Mouse (Mus musculus) lung, embryonic 16.5 days (tissue): Measurements from ENCODE around the gene Stx8. TPM values are rescaled to one million over a fixed set of nuclear protein-coding genes. Genes with fewer than 3 reads are reported as not detected.

Experiments used
- ATAC-seq: fragments of 200-750 bp; cut with Nextera tagmentation; 2 replicates; pipeline ENCODE4 v1.8.0; 2017; ENCODE audit warnings: low read depth, mild to moderate bottlenecking, moderate library complexity
- H3K27ac ChIP-seq: fragments of 300-500 bp; sonication (generic); 2 replicates; pipeline ENCODE4 v1.5.1; 2014; ENCODE audit warnings: mild to moderate bottlenecking, control low read depth, low read length
- H3K27me3 ChIP-seq: fragments of 300-500 bp; sonication (generic); 2 replicates; pipeline ENCODE4 v1.6.1; 2014; ENCODE audit warnings: low read depth, low read length, mixed read lengths; ENCODE audit not compliant: control insufficient read depth, insufficient read depth
- H3K36me3 ChIP-seq: fragments of 300-500 bp; sonication (generic); 2 replicates; pipeline ENCODE4 v1.6.1; 2014; ENCODE audit warnings: low read length; ENCODE audit not compliant: control insufficient read depth, insufficient read depth
- H3K4me1 ChIP-seq: fragments of 300-500 bp; sonication (generic); replicated peaks from 2 replicates; pipeline ENCODE4 v1.6.1; 2014; ENCODE audit warnings: low read length, mixed read lengths; ENCODE audit not compliant: control insufficient read depth, insufficient read depth
- H3K4me2 ChIP-seq: fragments of 300-500 bp; sonication (generic); 2 replicates; pipeline ENCODE4 v1.6.1; 2014; ENCODE audit warnings: low read depth, low read length, control low read depth
- H3K4me3 ChIP-seq: fragments of 300-500 bp; sonication (generic); 2 replicates; pipeline ENCODE4 v1.5.1; 2014; ENCODE audit warnings: mild to moderate bottlenecking, low read length, control low read depth
- H3K9ac ChIP-seq: fragments of 300-500 bp; sonication (generic); 2 replicates; pipeline ENCODE4 v1.6.1; 2014; ENCODE audit warnings: low read length, control low read depth
- H3K9me3 ChIP-seq: fragments of 300-500 bp; sonication (generic); 2 replicates; pipeline ENCODE4 v1.6.1; 2016; ENCODE audit warnings: low read length; ENCODE audit not compliant: control insufficient read depth
- WGBS: fragments of 180-500 bp; shearing (Covaris S2); extraction: QIAGEN DNeasy Blood & Tissue Kit; methylation state at CpG from one replicate; pipeline ENCODE4 v1.1.7; 2014; 5-methylcytosine and 5-hydroxymethylcytosine counted together
- polyA plus RNA-seq: library from polyadenylated mRNA; unstranded; fragments of >200 nt; fragmentation: Nextera tagmentation; extraction: Ambion mirVana; gene quantifications from 2 replicates; pipeline ENCODE4 v1.2.1, GENCODE M21; 2015

Gene Stx8
- polyA plus RNA-seq, 1 experiment from 2014 or later: 64.7 TPM

GRCm38 (mm10) chr11:68222209-68222608 is 256.2 kb downstream of the Stx8 start:
- ATAC-seq: no peak
- Histone ChIP-seq H3K9me3 (no peaks in the 10 kb centered on the region), H3K4me3 (no peak overlapping the region), H3K4me1 (no peaks in the 10 kb centered on the region; the same call in 1 of the 2 replicates), H3K4me2 (no peak overlapping the region), H3K27me3 (no peaks in the 10 kb centered on the region), H3K27ac (no peak overlapping the region), H3K36me3 (no peaks in the 10 kb centered on the region), H3K9ac (no peak overlapping the region)
- WGBS: 89% methylated on average over 7 of the region's 7 CpGs

- no peak overlapping the region for H3K4me3 ChIP-seq
Observed at GRCm38 (mm10) chr11:68223143-68223542, 257.1 kb downstream of the Stx8 start.

GRCm38 (mm10) chr11:68226654-68227057 is 260.7 kb downstream of the Stx8 start:
- Histone ChIP-seq H3K4me3 (no peak overlapping the region), H3K36me3 (no peaks in the 10 kb centered on the region), H3K27ac (no peak overlapping the region), H3K4me2 (no peak overlapping the region), H3K4me1 (peaks cover 12% of the 10 kb centered on the region), H3K9me3 (no peaks in the 10 kb centered on the region), H3K9ac (no peak overlapping the region), H3K27me3 (no peaks in the 10 kb centered on the region)
- ATAC-seq: no peak
- 61% methylated on average over 5 of the region's 5 CpGs for WGBS

More at GRCm38 (mm10) chr11:68223143-68223542, 257.1 kb downstream of the Stx8 start:
- no peaks in the 10 kb centered on the region for H3K36me3 ChIP-seq
- H3K9me3 ChIP-seq: no peaks in the 10 kb centered on the region
- no peaks in the 10 kb centered on the region for H3K27me3 ChIP-seq
- H3K27ac ChIP-seq: no peak overlapping the region
- no peak overlapping the region for H3K4me2 ChIP-seq
- ATAC-seq: no peak
- no peak overlapping the region for H3K9ac ChIP-seq
- no peaks in the 10 kb centered on the region; the same call in 1 of the 2 replicates for H3K4me1 ChIP-seq
- 48% methylated on average over 13 of the region's 13 CpGs for WGBS

- H3K9me3 ChIP-seq: no peaks in the 10 kb centered on the region
- no peaks in the 10 kb centered on the region for H3K36me3 ChIP-seq
- peaks cover 12% of the 10 kb centered on the region for H3K4me1 ChIP-seq
- H3K9ac ChIP-seq: no peak overlapping the region
- H3K27ac ChIP-seq: no peak overlapping the region
- no peaks in the 10 kb centered on the region for H3K27me3 ChIP-seq
- no peak overlapping the region for H3K4me2 ChIP-seq
- 93% methylated on average over 6 of the region's 6 CpGs for WGBS
- no peak for ATAC-seq
- no peak overlapping the region for H3K4me3 ChIP-seq
Observed at GRCm38 (mm10) chr11:68227837-68228236, 261.8 kb downstream of the Stx8 start.

- peaks cover 12% of the 10 kb centered on the region for H3K4me1 ChIP-seq
- H3K9me3 ChIP-seq: no peaks in the 10 kb centered on the region
- WGBS: 43% methylated on average over 18 of the region's 18 CpGs
- H3K4me3 ChIP-seq: no peak overlapping the region
- H3K27ac ChIP-seq: 0 out of 2 replicates have a peak overlapping the region, but pooled peaks have one; percentile 4
- peak; percentile 57 for ATAC-seq
- no peaks in the 10 kb centered on the region for H3K27me3 ChIP-seq
- H3K9ac ChIP-seq: 0 out of 2 replicates have a peak overlapping the region, but pooled peaks have one; percentile 16
- no peaks in the 10 kb centered on the region for H3K36me3 ChIP-seq
- H3K4me2 ChIP-seq: no peak overlapping the region
Observed at GRCm38 (mm10) chr11:68228941-68229665, 263.1 kb downstream of the Stx8 start.

- Histone ChIP-seq H3K27ac (no peak overlapping the region), H3K4me2 (no peak overlapping the region), H3K27me3 (no peaks in the 10 kb centered on the region), H3K4me1 (peaks cover 12% of the 10 kb centered on the region), H3K9ac (no peak overlapping the region), H3K4me3 (no peak overlapping the region), H3K36me3 (no peaks in the 10 kb centered on the region), H3K9me3 (no peaks in the 10 kb centered on the region)
- no peak for ATAC-seq
- 97% methylated on average over 5 of the region's 5 CpGs for WGBS
Observed at GRCm38 (mm10) chr11:68231558-68231957, 265.6 kb downstream of the Stx8 start.

- Histone ChIP-seq H3K9me3 (no peaks in the 10 kb centered on the region), H3K4me3 (no peak overlapping the region), H3K27ac (no peak overlapping the region), H3K36me3 (no peaks in the 10 kb centered on the region), H3K9ac (no peak overlapping the region), H3K4me1 (peaks cover 11% of the 10 kb centered on the region), H3K4me2 (no peak overlapping the region), H3K27me3 (no peaks in the 10 kb centered on the region)
- WGBS: 80% methylated on average over 9 of the region's 9 CpGs
- no peak for ATAC-seq
Observed at GRCm38 (mm10) chr11:68233469-68233965, 267.5 kb downstream of the Stx8 start.

GRCm38 (mm10) chr11:68239756-68240155 is 273.8 kb downstream of the Stx8 start:
- WGBS: 51% methylated on average over 5 of the region's 5 CpGs
- H3K4me1 ChIP-seq: no peaks in the 10 kb centered on the region; the same call in 1 of the 2 replicates
- no peaks in the 10 kb centered on the region for H3K27me3 ChIP-seq
- no peak overlapping the region for H3K4me2 ChIP-seq
- H3K9me3 ChIP-seq: 0 out of 2 replicates have a peak, but pooled peaks cover 2% of the 10 kb centered on the region
- H3K9ac ChIP-seq: no peak overlapping the region
- no peak overlapping the region for H3K4me3 ChIP-seq
- no peak overlapping the region for H3K27ac ChIP-seq
- no peak for ATAC-seq
- H3K36me3 ChIP-seq: no peaks in the 10 kb centered on the region

GRCm38 (mm10) chr11:68244254-68244991 is 278.4 kb downstream of the Stx8 start:
- 81% methylated on average over 16 of the region's 16 CpGs for WGBS
- no peak overlapping the region for H3K4me3 ChIP-seq
- no peaks in the 10 kb centered on the region for H3K27me3 ChIP-seq
- H3K27ac ChIP-seq: no peak overlapping the region
- no peaks in the 10 kb centered on the region for H3K36me3 ChIP-seq
- ATAC-seq: no peak
- no peak overlapping the region for H3K4me2 ChIP-seq
- H3K9ac ChIP-seq: no peak overlapping the region
- 0 out of 2 replicates have a peak, but pooled peaks cover 2% of the 10 kb centered on the region for H3K9me3 ChIP-seq
- H3K4me1 ChIP-seq: no peaks in the 10 kb centered on the region; the same call in 1 of the 2 replicates
